ENCODE assay signal across 1 mouse cellular context in genomic region chr4:130896372-130896771, GRCm38 (mm10).
TF ChIP-seq lines count a peak whose summit lies in the region.

No protein-coding gene starts in this region.

TF ChIP-seq in CH12.LX, 34 proteins besides CTCF, POLR2A, EP300 and RAD21 (continued from another document):
- TF ChIP-seq E2F4 (IDR thresholded peaks at IDR 0.05; ENCODE audit: insufficient replicate concordance, low read depth, low read length) (no peak), JUN (IDR thresholded peaks at IDR 0.05; ENCODE audit: insufficient read depth, low read depth, low read length) (no peak), ZMIZ1 (IDR thresholded peaks at IDR 0.05; ENCODE audit: low read depth, low read length) (no peak), NRF1 (IDR thresholded peaks at IDR 0.05; ENCODE audit: low read depth, low read length) (no peak), SMC3 (IDR thresholded peaks at IDR 0.05; ENCODE audit: low read depth, low read length) (peak; percentile 100), ELF1 (IDR thresholded peaks at IDR 0.05; ENCODE audit: low read depth, low read length) (0 out of 2 replicates have a peak, but pooled peaks have one; percentile 6), TBP (conservative IDR thresholded peaks at IDR 0.05; ENCODE audit: low read depth, low read length) (no peak), MAZ (IDR thresholded peaks at IDR 0.05; ENCODE audit: low read depth, low read length) (no peak), KAT2A (IDR thresholded peaks at IDR 0.05; ENCODE audit: insufficient replicate concordance, low read length) (no peak), GABPA (IDR thresholded peaks at IDR 0.05; ENCODE audit: insufficient replicate concordance, low read depth, low read length) (no peak), TCF12 (IDR thresholded peaks at IDR 0.05; ENCODE audit: low read depth, low read length) (peak; percentile 56), BHLHE40 (IDR thresholded peaks at IDR 0.05; ENCODE audit: low read depth, low read length) (peak; percentile 11; the same call in 1 of the 2 replicates), RCOR1 (conservative IDR thresholded peaks at IDR 0.05; ENCODE audit: low read depth, low read length) (no peak; the same call in 1 of the 2 replicates), CHD2 (IDR thresholded peaks at IDR 0.05; ENCODE audit: low read length) (no peak), NELFE (IDR thresholded peaks at IDR 0.05; ENCODE audit: low read depth, low read length) (no peak), PAX5 (IDR thresholded peaks at IDR 0.05; ENCODE audit: low read length) (no peak)
